Mouse (Mus musculus) limb, embryonic 11.5 days (tissue): Measurements from ENCODE around the gene Slc28a1. TPM values are rescaled to one million over a fixed set of nuclear protein-coding genes. Genes with fewer than 3 reads are reported as not detected.

Experiments
- ATAC-seq: fragments of 200-750 bp; cut with Nextera tagmentation; 2 replicates; pipeline ENCODE4 v1.8.0; 2017; ENCODE audit warnings: low read depth; ENCODE audit not compliant: insufficient number of reproducible peaks, low FRiP score, low TSS enrichment
- DNase-seq: peaks from one replicate; pipeline ENCODE4 v3.0.0-alpha.2; 2015; ENCODE audit warnings: low spot score
- H3K27ac ChIP-seq: fragments of 300-500 bp; sonication (generic); replicated peaks from 2 replicates; pipeline ENCODE4 v1.5.1; 2014; ENCODE audit warnings: low read depth, mild to moderate bottlenecking, low read length
- H3K27me3 ChIP-seq: fragments of 300-500 bp; sonication (generic); 2 replicates; pipeline ENCODE4 v1.6.1; 2014; ENCODE audit warnings: mild to moderate bottlenecking, low read length, mixed read lengths; ENCODE audit not compliant: control insufficient read depth, insufficient read depth
- H3K36me3 ChIP-seq: fragments of 300-500 bp; sonication (generic); 2 replicates; pipeline ENCODE4 v1.6.1; 2014; ENCODE audit warnings: mild to moderate bottlenecking, low read length, moderate library complexity, mixed read lengths; ENCODE audit not compliant: control insufficient read depth, insufficient read depth
- H3K4me1 ChIP-seq: fragments of 300-500 bp; sonication (generic); 2 replicates; pipeline ENCODE4 v1.6.1; 2014; ENCODE audit warnings: low read length, mixed read lengths; ENCODE audit not compliant: control insufficient read depth, insufficient read depth
- H3K4me2 ChIP-seq: fragments of 300-500 bp; sonication (generic); 2 replicates; pipeline ENCODE4 v1.6.1; 2014; ENCODE audit warnings: low read depth, mild to moderate bottlenecking, moderate library complexity; ENCODE audit not compliant: severe bottlenecking
- H3K4me3 ChIP-seq: fragments of 300-500 bp; sonication (generic); 2 replicates; pipeline ENCODE4 v1.5.1; 2014; ENCODE audit warnings: low read depth, low read length
- H3K9ac ChIP-seq: fragments of 300-500 bp; sonication (generic); 2 replicates; pipeline ENCODE4 v1.6.1; 2014; ENCODE audit warnings: mild to moderate bottlenecking, low read length
- H3K9me3 ChIP-seq: fragments of 300-500 bp; sonication (generic); 2 replicates; pipeline ENCODE4 v1.6.1; 2016; ENCODE audit warnings: low read length; ENCODE audit not compliant: control insufficient read depth
- WGBS: fragments of 180-500 bp; shearing (Covaris S2); extraction: QIAGEN DNeasy Blood & Tissue Kit; methylation state at CpG from one replicate; pipeline ENCODE4 v1.1.7; 2014; 5-methylcytosine and 5-hydroxymethylcytosine counted together
- polyA plus RNA-seq: library from polyadenylated mRNA; unstranded; fragments of >200 nt; fragmentation: Nextera tagmentation; extraction: Ambion mirVana; gene quantifications from 2 replicates; pipeline ENCODE4 v1.2.1, GENCODE M21; 2014

Slc28a1 gene
- polyA plus RNA-seq, 1 experiment from 2014 or later = 0.07 TPM

DNA sequence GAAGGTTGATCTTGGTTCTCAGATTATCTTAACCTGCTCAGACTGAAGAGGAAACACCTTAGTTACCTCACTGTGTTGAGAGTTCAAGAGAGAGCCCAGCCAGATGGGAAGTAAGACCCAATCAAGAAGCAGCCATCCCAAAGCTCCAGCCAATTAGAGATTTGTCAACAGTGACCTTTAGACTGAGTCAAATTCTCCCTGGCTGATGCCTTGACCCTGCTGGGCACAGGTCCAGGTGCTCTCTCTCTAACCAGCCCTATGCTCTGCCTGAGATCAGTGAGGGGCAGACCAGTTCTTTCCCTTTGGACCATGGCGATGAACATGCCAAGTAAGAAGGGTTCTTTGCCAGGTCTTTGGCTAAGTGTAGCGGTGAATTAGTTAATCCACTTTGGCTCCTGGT lies 2.9 kb upstream of the Slc28a1 start:
- no peaks in the 10 kb centered on the region for H3K4me1 ChIP-seq
- H3K36me3 ChIP-seq = no peaks in the 10 kb centered on the region
- no peak overlapping the region for H3K4me2 ChIP-seq
- H3K9me3 ChIP-seq = no peaks in the 10 kb centered on the region
- DNase-seq (no peak), ATAC-seq (no peak)
- no peaks in the 10 kb centered on the region for H3K27me3 ChIP-seq
- H3K9ac ChIP-seq = no peak overlapping the region
- no peak overlapping the region for H3K27ac ChIP-seq
- H3K4me3 ChIP-seq = no peak overlapping the region
- WGBS = 98% methylated on average over 2 of the region's 2 CpGs

DNA sequence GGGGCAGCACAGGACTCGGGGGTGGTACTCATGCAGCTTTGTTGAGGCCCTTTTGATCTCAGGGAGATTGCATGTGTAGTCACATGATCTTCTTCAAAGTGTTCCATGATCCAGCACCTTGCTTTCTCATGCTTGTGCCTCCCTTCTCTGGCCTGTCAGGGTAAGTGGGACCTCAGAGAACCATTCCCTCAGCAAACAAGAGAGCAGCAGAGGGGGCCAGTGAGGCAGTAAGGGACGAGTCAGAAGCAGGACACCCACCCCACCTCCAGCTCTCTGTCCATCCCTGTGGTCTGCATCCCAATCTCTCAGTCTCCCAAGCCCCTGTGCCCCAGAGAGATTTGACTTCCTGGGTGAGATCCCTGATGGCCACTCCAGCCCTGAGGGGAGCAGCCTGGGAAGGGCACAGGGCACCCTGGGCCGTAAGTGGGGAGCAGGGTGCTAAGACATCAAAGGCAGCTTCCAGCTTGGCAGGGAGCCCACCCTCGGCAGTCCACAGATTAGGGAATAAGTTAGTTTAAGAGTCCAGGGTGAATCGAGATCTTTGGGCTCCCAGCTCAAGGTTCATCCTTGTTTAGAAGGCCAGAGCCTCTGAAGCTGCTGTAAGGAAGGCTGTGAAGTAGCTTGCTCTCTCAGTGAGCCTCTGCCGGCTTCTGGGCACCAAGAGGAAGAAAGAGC lies 1.8 kb upstream of the Slc28a1 start:
- no peaks in the 10 kb centered on the region for H3K36me3 ChIP-seq
- WGBS = 43% methylated on average over 6 of the region's 6 CpGs
- no peak overlapping the region for H3K4me3 ChIP-seq
- no peaks in the 10 kb centered on the region for H3K9me3 ChIP-seq
- H3K4me2 ChIP-seq = no peak overlapping the region
- H3K27ac ChIP-seq = no peak overlapping the region
- DNase-seq = no peak
- ATAC-seq = no peak
- H3K27me3 ChIP-seq = no peaks in the 10 kb centered on the region
- H3K4me1 ChIP-seq = no peaks in the 10 kb centered on the region
- H3K9ac ChIP-seq = no peak overlapping the region

DNA sequence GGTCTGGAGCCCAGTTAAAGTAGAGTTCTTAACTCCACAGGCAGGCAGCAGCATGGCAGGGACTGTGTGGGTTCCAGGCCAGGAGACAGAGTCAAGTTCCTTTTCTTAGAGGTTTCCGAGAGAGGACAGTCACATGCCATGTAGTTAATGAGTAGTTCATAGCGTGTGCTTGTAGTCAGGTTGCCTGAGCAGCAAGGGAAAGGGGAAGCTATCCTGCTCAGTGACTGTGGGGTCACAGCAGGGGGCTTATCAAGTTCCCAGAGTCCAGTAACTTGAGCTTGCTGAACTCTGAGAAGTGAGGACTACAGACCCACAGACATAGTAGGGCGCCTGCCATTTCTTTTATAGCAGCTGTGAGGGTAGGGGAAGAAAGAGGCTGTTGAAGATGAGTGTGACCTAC lies 6.5 kb downstream of the Slc28a1 start:
- no peak overlapping the region for H3K4me3 ChIP-seq
- DNase-seq (peak; percentile 38), ATAC-seq (no peak)
- WGBS = 30% methylated on average over 3 of the region's 3 CpGs
- H3K9me3 ChIP-seq = no peaks in the 10 kb centered on the region
- peaks cover 18% of the 10 kb centered on the region for H3K4me1 ChIP-seq
- no peaks in the 10 kb centered on the region for H3K36me3 ChIP-seq
- H3K27me3 ChIP-seq = no peaks in the 10 kb centered on the region
- H3K9ac ChIP-seq = no peak overlapping the region
- no peak overlapping the region; the same call in 1 of the 2 replicates for H3K27ac ChIP-seq
- no peak overlapping the region for H3K4me2 ChIP-seq

DNA sequence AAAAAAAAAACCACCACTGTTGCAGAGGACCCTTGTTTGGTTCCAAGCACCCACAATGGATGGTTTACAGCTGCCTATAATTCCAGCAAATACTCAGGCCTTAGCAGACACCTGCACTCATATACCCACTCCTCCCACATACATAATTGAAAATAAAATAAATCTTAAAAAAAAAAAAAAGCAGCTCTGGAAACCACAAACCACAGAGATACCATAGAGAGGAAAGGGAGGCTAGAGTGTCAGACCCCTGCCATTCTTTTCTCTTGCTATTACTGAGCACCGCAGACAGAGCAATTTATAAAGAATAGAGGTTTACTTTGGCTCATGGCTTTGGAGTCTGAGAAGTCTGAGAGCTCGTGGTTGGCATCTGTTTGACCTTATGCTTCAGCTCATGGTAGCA lies 8.2 kb downstream of the Slc28a1 start:
- 84% methylated on average over 2 of the region's 2 CpGs for WGBS
- ATAC-seq = no peak

DNA sequence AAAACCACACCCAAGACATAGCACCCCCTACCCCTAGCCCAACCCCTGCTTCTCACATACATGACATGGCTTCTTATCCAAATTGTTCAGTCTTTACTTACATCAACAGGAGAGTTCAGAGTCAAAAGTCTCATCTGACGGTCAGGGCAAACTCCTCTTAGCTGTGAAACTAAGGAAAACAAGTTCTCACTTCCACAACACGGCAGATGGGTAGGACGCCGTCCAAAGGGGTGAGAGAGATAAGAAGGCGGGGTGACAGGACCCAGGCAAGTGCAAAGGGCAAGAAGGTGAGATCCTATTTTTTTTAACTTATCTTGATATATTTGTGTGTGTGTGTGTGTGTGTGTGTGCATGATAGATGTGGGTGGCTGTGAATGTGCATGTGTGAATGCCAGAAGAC lies 9.0 kb downstream of the Slc28a1 start:
- DNase-seq (no peak), ATAC-seq (no peak)
- Histone ChIP-seq H3K36me3 (no peaks in the 10 kb centered on the region), H3K9ac (no peak overlapping the region), H3K4me1 (peaks cover 19% of the 10 kb centered on the region), H3K9me3 (no peaks in the 10 kb centered on the region), H3K4me2 (no peak overlapping the region), H3K27ac (no peak overlapping the region), H3K4me3 (no peak overlapping the region), H3K27me3 (no peaks in the 10 kb centered on the region)
- 88% methylated on average over 5 of the region's 5 CpGs for WGBS

More for the DNA sequence above, 8.2 kb downstream of the Slc28a1 start:
- H3K4me3 ChIP-seq = no peak overlapping the region
- H3K27ac ChIP-seq = no peak overlapping the region
- no peak for DNase-seq
- no peaks in the 10 kb centered on the region for H3K9me3 ChIP-seq
- H3K4me1 ChIP-seq = peaks cover 18% of the 10 kb centered on the region
- H3K9ac ChIP-seq = no peak overlapping the region
- no peak overlapping the region for H3K4me2 ChIP-seq
- H3K27me3 ChIP-seq = no peaks in the 10 kb centered on the region
- no peaks in the 10 kb centered on the region for H3K36me3 ChIP-seq

DNA sequence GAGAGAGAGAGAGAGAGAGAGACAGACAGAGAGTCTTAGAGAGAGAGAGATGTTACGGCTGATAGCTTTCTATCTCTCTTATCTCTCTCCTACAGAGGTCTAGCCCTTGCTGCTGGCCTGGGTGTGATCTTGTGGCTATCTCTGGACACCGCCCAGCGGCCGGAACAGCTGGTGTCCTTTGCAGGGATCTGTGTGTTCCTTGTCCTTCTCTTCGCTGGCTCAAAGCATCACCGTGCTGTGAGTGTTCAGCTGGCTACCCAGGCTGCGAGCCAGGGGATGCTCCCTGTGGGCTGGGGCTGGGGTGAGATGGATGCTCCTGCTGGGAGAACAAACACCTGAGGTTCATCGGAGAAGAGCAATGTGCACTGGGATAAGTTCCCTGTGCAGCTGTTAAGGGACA lies 10.2 kb downstream of the Slc28a1 start:
- no peak overlapping the region for H3K27ac ChIP-seq
- no peaks in the 10 kb centered on the region for H3K9me3 ChIP-seq
- H3K4me1 ChIP-seq = peaks cover 25% of the 10 kb centered on the region
- H3K4me3 ChIP-seq = no peak overlapping the region
- H3K4me2 ChIP-seq = no peak overlapping the region
- H3K9ac ChIP-seq = no peak overlapping the region
- no peaks in the 10 kb centered on the region for H3K27me3 ChIP-seq
- DNase-seq (no peak), ATAC-seq (no peak)
- no peaks in the 10 kb centered on the region for H3K36me3 ChIP-seq
- 87% methylated on average over 8 of the region's 8 CpGs for WGBS

DNA sequence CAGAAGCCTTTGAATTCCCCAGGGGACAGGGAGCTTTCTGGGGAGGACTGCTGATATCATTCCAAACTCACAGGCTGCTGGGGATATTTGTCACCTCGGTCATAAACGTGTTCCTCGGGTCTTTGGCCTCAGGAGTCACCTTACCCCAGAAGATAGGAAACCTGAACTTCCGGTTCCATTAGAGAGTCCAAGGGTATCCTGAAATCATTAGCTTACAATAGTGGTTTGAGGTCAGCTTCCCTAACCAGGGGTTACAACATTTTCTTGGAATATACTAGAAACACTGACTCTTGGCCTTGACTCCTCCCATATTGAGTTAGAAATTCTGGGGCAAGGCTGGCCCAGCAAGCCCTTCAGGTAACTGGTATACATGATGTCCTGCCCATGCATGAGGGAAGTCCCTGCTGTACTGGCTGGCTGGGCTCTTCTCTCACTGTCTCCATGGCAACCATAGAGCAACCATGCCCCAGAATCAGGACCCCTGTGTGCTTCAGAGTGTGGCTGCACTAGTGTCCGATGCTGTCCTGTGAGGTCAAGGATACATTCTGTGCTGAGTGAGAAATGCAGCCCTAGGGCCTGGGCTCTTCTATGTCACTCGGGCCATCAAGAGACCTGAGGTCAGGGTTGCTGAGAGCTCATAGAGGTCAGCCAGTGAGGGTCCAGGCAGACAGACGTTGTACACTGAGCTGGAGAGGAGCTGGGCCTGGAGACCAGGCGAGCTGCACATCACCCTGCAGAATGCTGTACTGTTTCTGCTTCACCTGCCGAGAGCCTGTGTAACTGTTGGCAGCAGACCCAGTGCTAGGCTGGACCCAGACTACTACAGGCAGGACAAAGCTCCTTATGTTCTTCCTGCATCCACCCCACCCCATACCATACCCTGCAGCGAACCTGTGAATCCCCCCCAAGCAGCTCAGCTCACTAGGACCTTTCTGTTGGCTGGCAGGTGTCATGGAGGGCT lies 10.9 kb downstream of the Slc28a1 start:
- H3K27me3 ChIP-seq = no peaks in the 10 kb centered on the region
- no peak for DNase-seq
- H3K36me3 ChIP-seq = no peaks in the 10 kb centered on the region
- H3K4me3 ChIP-seq = no peak overlapping the region
- no peaks in the 10 kb centered on the region for H3K9me3 ChIP-seq
- peaks cover 25% of the 10 kb centered on the region for H3K4me1 ChIP-seq
- H3K27ac ChIP-seq = no peak overlapping the region
- H3K9ac ChIP-seq = no peak overlapping the region
- WGBS = 69% methylated on average over 10 of the region's 10 CpGs
- no peak for ATAC-seq
- no peak overlapping the region for H3K4me2 ChIP-seq

DNA sequence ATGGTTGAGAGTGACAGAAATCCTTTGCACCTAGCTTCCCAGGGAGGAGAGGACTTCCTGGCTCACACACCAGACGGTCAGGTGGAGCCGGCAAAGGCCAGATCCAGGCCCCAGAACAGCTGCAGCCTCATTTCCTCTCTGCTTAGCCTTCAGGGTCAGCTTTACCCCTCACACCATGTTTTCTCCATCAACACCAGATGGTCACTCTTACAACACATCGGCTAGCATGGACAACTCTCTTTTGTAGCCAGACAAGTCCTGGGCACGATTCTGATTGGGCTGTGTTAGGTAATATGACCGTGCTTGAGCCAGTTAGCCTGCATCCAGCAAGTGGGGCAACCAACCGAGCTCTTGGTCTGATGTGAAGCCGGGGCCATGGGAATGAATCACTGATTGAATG lies 17.3 kb downstream of the Slc28a1 start:
- no peak overlapping the region for H3K4me2 ChIP-seq
- peak; percentile 42; the same call in 1 of the 2 replicates for ATAC-seq
- H3K36me3 ChIP-seq = no peaks in the 10 kb centered on the region
- H3K27ac ChIP-seq = peak overlapping the region; percentile 58; the same call in 1 of the 2 replicates
- no peaks in the 10 kb centered on the region for H3K9me3 ChIP-seq
- no peaks in the 10 kb centered on the region for H3K27me3 ChIP-seq
- H3K4me1 ChIP-seq = peaks cover 38% of the 10 kb centered on the region
- H3K4me3 ChIP-seq = no peak overlapping the region
- H3K9ac ChIP-seq = no peak overlapping the region
- WGBS = 18% methylated on average over 7 of the region's 7 CpGs
- DNase-seq = peak; percentile 68
